Mouse (Mus musculus): ENCODE data around the gene Gpx4.

GRCm38 (mm10) chr10:80021320-80021641, 25.7 kb upstream of the Gpx4 start:
- TF ChIP-seq CTCF (IDR thresholded peaks at IDR 0.05; ENCODE audit: borderline replicate concordance, insufficient read depth, low read depth, low read length) = no peak
- TF ChIP-seq POLR2A (IDR thresholded peaks at IDR 0.05; ENCODE audit: borderline replicate concordance, insufficient read depth, low read length) = no peak

All from cerebellum, adult 2 months (tissue).